Mouse (Mus musculus): Measurements from ENCODE around the gene Olfr97. TPM values are rescaled to one million over a fixed set of nuclear protein-coding genes. Genes with fewer than 3 reads are reported as not detected.

Olfr97 gene
- not detected in 2 replicates for polyA plus RNA-seq (2015; fragmentation: Nextera tagmentation; extraction: Ambion mirVana)

GRCm38 (mm10) chr17:37237230-37237629, at the start of gene Olfr97:
Gene Olfr97, minus strand, starts transcription at chr17:37237330.

GRCm38 (mm10) chr17:37283360-37283759, 46.2 kb upstream of the Olfr97 start, which contains the start of gene Olfr99:
Gene Olfr99, minus strand, starts transcription at chr17:37283460.

GRCm38 (mm10) chr17:37270058-37270701, 33.0 kb upstream of the Olfr97 start, which contains the start of gene H2-M3:
Gene H2-M3, plus strand, starts transcription at chr17:37270220.

GRCm38 (mm10) chr17:37263626-37264025, 26.5 kb upstream of the Olfr97 start, which contains the start of gene Olfr98:
Gene Olfr98, minus strand, starts transcription at chr17:37263749.

DNA sequence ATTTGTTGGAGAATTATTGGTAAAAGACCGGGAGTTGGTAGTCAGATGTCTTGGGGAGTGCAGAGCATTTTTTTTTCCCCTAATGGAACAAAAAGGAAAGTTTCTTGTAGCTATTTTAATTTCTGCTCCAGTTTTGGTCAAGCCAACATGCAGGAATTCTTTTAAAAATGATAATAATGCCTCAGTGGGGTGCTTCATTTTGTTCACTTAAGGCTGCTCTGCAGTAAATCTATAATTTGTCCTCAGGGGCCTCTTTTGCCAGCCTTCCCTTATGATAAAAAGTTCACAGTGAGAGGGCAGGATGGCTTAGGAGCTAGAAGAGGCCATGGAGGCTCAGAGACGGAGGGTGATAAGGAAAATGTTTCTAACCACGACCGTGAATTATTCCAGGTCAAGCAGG, 17.3 kb downstream of the Olfr97 start, which contains the start of gene Olfr96:
Gene Olfr96 (plus strand): TSS at position 301 of the 400 bp plus-strand sequence.

DNA sequence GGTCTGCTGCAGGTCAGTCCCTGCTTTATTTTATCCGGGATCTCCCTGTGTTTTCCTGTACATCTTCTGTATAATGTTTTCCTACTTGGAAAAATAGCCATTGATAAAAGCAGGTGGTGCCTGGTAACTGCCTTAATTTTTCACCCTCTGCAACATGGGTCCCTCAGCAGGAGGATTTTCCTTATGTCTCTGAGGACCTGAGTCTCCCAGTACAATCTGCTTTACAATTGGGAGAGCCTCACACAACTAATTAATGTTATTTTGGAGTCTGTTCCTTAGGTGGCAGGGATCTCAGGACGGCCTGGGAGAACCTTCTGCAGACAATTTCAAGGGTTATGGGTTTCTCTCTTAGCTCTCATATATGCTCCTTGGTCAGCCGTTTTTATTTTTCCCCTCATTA, 24.1 kb downstream of the Olfr97 start, which contains the start of gene Olfr95:
Gene Olfr95 (minus strand): TSS at position 101 of the 400 bp plus-strand sequence.

DNA sequence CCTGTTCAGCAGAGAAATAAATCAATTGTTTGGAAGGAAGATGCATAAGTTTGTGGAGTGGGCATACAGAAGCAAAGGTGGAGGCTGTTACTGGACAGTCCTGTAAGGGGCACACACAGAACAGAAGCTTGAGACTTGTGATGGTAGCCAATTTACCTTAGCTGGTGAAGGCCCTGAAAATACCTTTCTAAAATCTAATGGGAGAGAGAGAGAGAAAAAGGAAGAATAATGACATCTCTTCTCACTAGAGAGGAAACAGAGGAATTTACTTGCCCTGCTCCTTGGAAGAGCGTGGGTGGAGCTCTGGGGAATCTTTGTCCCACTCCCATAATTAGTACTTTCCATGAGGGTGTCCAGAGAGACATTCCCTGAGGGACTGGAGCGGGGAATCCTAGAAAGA, 36.2 kb downstream of the Olfr97 start, which contains the start of gene Olfr94:
Gene Olfr94 (minus strand): TSS at position 101 of the 400 bp plus-strand sequence.

GRCm38 (mm10) chr17:37193656-37194055, 43.5 kb downstream of the Olfr97 start, which contains the start of gene Ubd:
Gene Ubd, plus strand, starts transcription at chr17:37193892.

Other genes starting within 250 kb of the Olfr97 start
- gene H2-M5, start 247.8 kb downstream of the Olfr97 start, polyA plus RNA-seq (2015; fragmentation: Nextera tagmentation; extraction: Ambion mirVana), result 1.1 and 1.4 TPM in 2 replicates
- gene Zfp57, start 236.2 kb downstream of the Olfr97 start, polyA plus RNA-seq (2015; fragmentation: Nextera tagmentation; extraction: Ambion mirVana), result 106 and 132 TPM in 2 replicates
- gene Mog, start 213.9 kb downstream of the Olfr97 start, polyA plus RNA-seq (2015; fragmentation: Nextera tagmentation; extraction: Ambion mirVana), result 0.88 and 2.0 TPM in 2 replicates
- gene Gabbr1, start 191.4 kb downstream of the Olfr97 start, polyA plus RNA-seq (2015; fragmentation: Nextera tagmentation; extraction: Ambion mirVana), result 95.5 and 105 TPM in 2 replicates
- 0.08 TPM in 1 of 2 replicates, not detected in the other for gene Olfr90, start 148.8 kb downstream of the Olfr97 start, polyA plus RNA-seq (2015; fragmentation: Nextera tagmentation; extraction: Ambion mirVana)
- gene Olfr91, start 139.1 kb downstream of the Olfr97 start, polyA plus RNA-seq (2015; fragmentation: Nextera tagmentation; extraction: Ambion mirVana), result not detected in 2 replicates
- gene Olfr92, start 117.2 kb downstream of the Olfr97 start, polyA plus RNA-seq (2015; fragmentation: Nextera tagmentation; extraction: Ambion mirVana), result not detected in 2 replicates
- not detected in 2 replicates for gene Olfr93, start 75.8 kb downstream of the Olfr97 start, polyA plus RNA-seq (2015; fragmentation: Nextera tagmentation; extraction: Ambion mirVana)
- gene Ubd, start 43.4 kb downstream of the Olfr97 start, polyA plus RNA-seq (2015; fragmentation: Nextera tagmentation; extraction: Ambion mirVana), result not detected in 2 replicates
- 0.21 TPM in 1 of 2 replicates, not detected in the other for gene Olfr94, start 36.3 kb downstream of the Olfr97 start, polyA plus RNA-seq (2015; fragmentation: Nextera tagmentation; extraction: Ambion mirVana)
- 0.03 and 0.04 TPM in 2 replicates for gene Olfr95, start 24.2 kb downstream of the Olfr97 start, polyA plus RNA-seq (2015; fragmentation: Nextera tagmentation; extraction: Ambion mirVana)
- not detected in 2 replicates for gene Olfr96, start 17.2 kb downstream of the Olfr97 start, polyA plus RNA-seq (2015; fragmentation: Nextera tagmentation; extraction: Ambion mirVana)
- not detected in 2 replicates for gene Olfr98, start 26.4 kb upstream of the Olfr97 start, polyA plus RNA-seq (2015; fragmentation: Nextera tagmentation; extraction: Ambion mirVana)
- 2.6 and 2.8 TPM in 2 replicates for gene H2-M3, start 32.9 kb upstream of the Olfr97 start, polyA plus RNA-seq (2015; fragmentation: Nextera tagmentation; extraction: Ambion mirVana)
- gene Olfr99, start 46.1 kb upstream of the Olfr97 start, polyA plus RNA-seq (2015; fragmentation: Nextera tagmentation; extraction: Ambion mirVana), result not detected in 2 replicates
- not detected in 2 replicates for gene Olfr101, start 67.0 kb upstream of the Olfr97 start, polyA plus RNA-seq (2015; fragmentation: Nextera tagmentation; extraction: Ambion mirVana)
- not detected in 2 replicates for gene Olfr102, start 79.7 kb upstream of the Olfr97 start, polyA plus RNA-seq (2015; fragmentation: Nextera tagmentation; extraction: Ambion mirVana)
- not detected in 2 replicates for gene Olfr103, start 102.4 kb upstream of the Olfr97 start, polyA plus RNA-seq (2015; fragmentation: Nextera tagmentation; extraction: Ambion mirVana)
- not detected in 2 replicates for gene Olfr104-ps, start 122.3 kb upstream of the Olfr97 start, polyA plus RNA-seq (2015; fragmentation: Nextera tagmentation; extraction: Ambion mirVana)
- not detected in 2 replicates for gene Olfr105-ps, start 141.7 kb upstream of the Olfr97 start, polyA plus RNA-seq (2015; fragmentation: Nextera tagmentation; extraction: Ambion mirVana)
- gene Olfr106-ps, start 153.1 kb upstream of the Olfr97 start, polyA plus RNA-seq (2015; fragmentation: Nextera tagmentation; extraction: Ambion mirVana), result not detected in 2 replicates
- gene Olfr107, start 161.9 kb upstream of the Olfr97 start, polyA plus RNA-seq (2015; fragmentation: Nextera tagmentation; extraction: Ambion mirVana), result not detected in 2 replicates
- not detected in 2 replicates for gene Olfr108, start 208.2 kb upstream of the Olfr97 start, polyA plus RNA-seq (2015; fragmentation: Nextera tagmentation; extraction: Ambion mirVana)
- gene Olfr109, start 221.6 kb upstream of the Olfr97 start, polyA plus RNA-seq (2015; fragmentation: Nextera tagmentation; extraction: Ambion mirVana), result not detected in 2 replicates
- gene H2-M2, start 246.2 kb upstream of the Olfr97 start, polyA plus RNA-seq (2015; fragmentation: Nextera tagmentation; extraction: Ambion mirVana), result not detected in 2 replicates

All from neural tube, postnatal 0 days (tissue).